Mouse (Mus musculus) CH12.LX (cell line): ENCODE data around the gene Cd180.

ENCODE experiments used
- CTCF ChIP-seq, 2 experiments: IDR thresholded peaks in 1 of 2; conservative IDR thresholded peaks in 1 of 2; 2 replicates each; pipeline ENCODE4 v1.5.1; 2011 to 2012; ENCODE audit warnings: low read depth in 2 of 2, low read length in 2 of 2, improper control_type of control experiment in 1 of 2, inconsistent platforms in 1 of 2, mild to moderate bottlenecking in 1 of 2, moderate library complexity in 1 of 2
- MAZ ChIP-seq: IDR thresholded peaks from 2 replicates; pipeline ENCODE4 v1.6.1; 2012; ENCODE audit warnings: low read depth, mild to moderate bottlenecking, inconsistent platforms, low read length, improper control_type of control experiment, moderate library complexity
- MXI1 ChIP-seq: IDR thresholded peaks from 2 replicates; pipeline ENCODE4 v1.6.1; 2011; ENCODE audit warnings: mild to moderate bottlenecking, low read depth, low read length, improper control_type of control experiment
- NELFE ChIP-seq: IDR thresholded peaks from 2 replicates; pipeline ENCODE4 v1.6.1; 2011; ENCODE audit warnings: low read depth, low read length, improper control_type of control experiment
- POLR2A ChIP-seq: IDR thresholded peaks from 2 replicates; pipeline ENCODE4 v1.6.1; 2011; ENCODE audit warnings: low read depth, mild to moderate bottlenecking, improper control_type of control experiment, low read length
- ZMIZ1 ChIP-seq: IDR thresholded peaks from 2 replicates; pipeline ENCODE4 v1.6.1; 2012; ENCODE audit warnings: low read depth, mild to moderate bottlenecking, inconsistent platforms, low read length, improper control_type of control experiment

GRCm38 (mm10) chr13:102739720-102740535 is 46.6 kb downstream of the Cd180 start:
- no peak for TF ChIP-seq MAZ
- no peak for TF ChIP-seq ZMIZ1
- TF ChIP-seq POLR2A, result no peak
- no peak for TF ChIP-seq MXI1
- no peak for TF ChIP-seq NELFE
- no peak for TF ChIP-seq CTCF (conservative IDR thresholded peaks at IDR 0.05 in 1 of 2, IDR thresholded peaks at IDR 0.05 in 1 of 2; ENCODE audit: low read depth in 2 of 2, low read length in 2 of 2)
